In the genomic region with DNA sequence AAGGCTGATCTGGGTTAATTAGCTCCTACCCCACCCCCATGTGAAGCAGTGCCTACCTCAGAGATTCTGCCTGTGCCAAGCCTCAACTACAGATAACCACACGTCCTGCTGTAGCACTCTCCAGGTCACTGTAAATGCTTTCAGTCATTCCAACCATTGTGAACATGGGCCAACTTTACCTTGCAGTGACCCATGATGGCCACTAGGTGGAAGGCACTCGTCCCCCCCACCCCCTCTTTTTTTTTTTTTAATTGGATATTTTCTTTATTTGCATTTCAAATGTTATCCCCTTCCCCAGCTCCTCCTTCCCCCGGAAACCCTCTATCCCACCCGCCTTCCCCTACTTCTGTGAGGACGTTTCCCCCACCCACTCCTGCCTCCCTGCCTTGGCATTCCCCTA, we compare ENCODE assay signal across 8 mouse cellular contexts. TPM values are rescaled to one million over a fixed set of nuclear protein-coding genes. Genes with fewer than 3 reads are reported as not detected.
DNase-seq lines count a peak whose midpoint lies in the region; TF ChIP-seq lines count a peak whose summit lies in the region.

No protein-coding gene starts in this region.

- DNase-seq in gastrocnemius, adult 2 months, result no peak
- no peak for DNase-seq in gastrocnemius, adult 18-20 months (ENCODE audit: low spot score)
- DNase-seq in testis, postnatal 14 days (ENCODE audit: low spot score), result no peak
- DNase-seq in heart, postnatal 36 days, result peak; percentile 9 to 18
- DNase-seq in retina, postnatal 7 days (ENCODE audit: low read depth, low spot score), result peak; percentile 27
- DNase-seq in left cerebral cortex, adult 11 months (ENCODE audit: low spot score), result no peak
- no peak for DNase-seq in yolk sac, embryonic 10.5 days (ENCODE audit: low spot score)

- TF ChIP-seq CTCF in gastrocnemius, adult 2 months (IDR thresholded peaks at IDR 0.05), result peak; percentile 80
- peak; percentile 39; the same call in 1 of the 2 replicates for TF ChIP-seq CTCF in testis, adult 2 months (IDR thresholded peaks at IDR 0.05; ENCODE audit: control insufficient read depth, insufficient read depth, insufficient replicate concordance, low read depth, low read length)

- no peak overlapping the region for H3K4me3 ChIP-seq in gastrocnemius, adult 2 months
- no peak overlapping the region for H3K4me3 ChIP-seq in testis, adult 2 months (ENCODE audit: control insufficient read depth, low read depth, low read length)

- H3K4me1 ChIP-seq in testis, adult 2 months (ENCODE audit: control insufficient read depth, insufficient read depth, low read length), result no peaks in the 10 kb centered on the region

- H3K36me3 ChIP-seq in testis, adult 2 months (ENCODE audit: control insufficient read depth, insufficient read depth, low read length), result peaks cover 1% of the 10 kb centered on the region

- intact Hi-C loops in gastrocnemius, adult 2 months (cut with DNase I), result loop anchor here (1.0 kb wide), 1 partner anchor 43 kb away; no protein-coding TSS in a partner anchor
- intact Hi-C loops in heart, postnatal 36 days (cut with DNase I), result loop anchor here (1.0 kb wide), 1 partner anchor 43 kb away; no protein-coding TSS in a partner anchor

- no peaks in the 10 kb centered on the region for H3K27me3 ChIP-seq in testis, adult 2 months (ENCODE audit: control insufficient read depth, insufficient read depth, low read length)

- no peak for TF ChIP-seq POLR2A in testis, adult 2 months (IDR thresholded peaks at IDR 0.05; ENCODE audit: control insufficient read depth, low read depth, low read length)

- no peak overlapping the region for H3K27ac ChIP-seq in gastrocnemius, adult 2 months
- no peak overlapping the region for H3K27ac ChIP-seq in testis, adult 2 months (ENCODE audit: control insufficient read depth, insufficient read depth, low read depth, low read length)

RNA-seq across cellular contexts. Expression of a gene that starts 2.0 kb away (rescaled TPM):
- total RNA-seq in gastrocnemius, adult 2 months (2021), result not detected
- total RNA-seq in gastrocnemius, adult 18-20 months (2021), result not detected
- polyA plus RNA-seq in testis, adult 2 months (2012; rRNA removed), result not detected in 2 replicates
- not detected for total RNA-seq in heart, postnatal 36 days (2021)

RNA-seq across cellular contexts. Expression of a gene that starts 17.1 kb away (rescaled TPM):
- 1 to 10 TPM; 2.1 to 2.3 TPM for total RNA-seq in gastrocnemius, adult 2 months (2021)
- total RNA-seq in gastrocnemius, adult 18-20 months (2021), result 1 to 10 TPM; 1.2 to 1.3 TPM
- polyA plus RNA-seq in testis, adult 2 months (2012; rRNA removed), result 2.9 and 3.0 TPM in 2 replicates
- total RNA-seq in heart, postnatal 36 days (2021), result under 1 TPM; 0.36 to 0.73 TPM

RNA-seq across cellular contexts. Expression of a gene that starts 30.3 kb away (rescaled TPM):
- total RNA-seq in gastrocnemius, adult 2 months (2021), result 10 to 100 TPM; 12.1 to 14.2 TPM
- total RNA-seq in gastrocnemius, adult 18-20 months (2021), result 10 to 100 TPM; 12.1 to 14.5 TPM
- polyA plus RNA-seq in testis, adult 2 months (2012; rRNA removed), result 27.4 and 28.4 TPM in 2 replicates
- total RNA-seq in heart, postnatal 36 days (2021), result 10 to 100 TPM; 17.4 to 23.6 TPM

RNA-seq across cellular contexts. Expression of a gene that starts 35.3 kb away (rescaled TPM):
- 10 to 100 TPM; 12.9 to 13.4 TPM for total RNA-seq in gastrocnemius, adult 2 months (2021)
- total RNA-seq in gastrocnemius, adult 18-20 months (2021), result 10 to 100 TPM; 11.1 to 12.5 TPM
- 6.4 and 8.3 TPM in 2 replicates for polyA plus RNA-seq in testis, adult 2 months (2012; rRNA removed)
- 10 to 100 TPM; 18.4 to 21.9 TPM for total RNA-seq in heart, postnatal 36 days (2021)

Comparison
In these comparisons a context has a peak if more than half of its experiments do, and no peak if none do; other contexts are left out.
1. DNase-seq: peak in heart, postnatal 36 days (2 of 2) and retina, postnatal 7 days (single experiment); none in gastrocnemius, adult 2 months (single experiment), gastrocnemius, adult 18-20 months (single experiment), testis, postnatal 14 days (single experiment), left cerebral cortex, adult 11 months (single experiment) and yolk sac, embryonic 10.5 days (single experiment).